Mouse (Mus musculus) lung, postnatal 0 days (tissue): ENCODE data around the gene Aldoart2.

Experiments
- CTCF ChIP-seq: IDR thresholded peaks from 2 replicates; pipeline ENCODE4 v1.5.1; 2016; ENCODE audit warnings: antibody characterized with exemption, mild to moderate bottlenecking
- EP300 ChIP-seq: IDR thresholded peaks from 2 replicates; pipeline ENCODE4 v1.6.1; 2016; ENCODE audit warnings: antibody characterized with exemption, mild to moderate bottlenecking, control low read depth

DNA sequence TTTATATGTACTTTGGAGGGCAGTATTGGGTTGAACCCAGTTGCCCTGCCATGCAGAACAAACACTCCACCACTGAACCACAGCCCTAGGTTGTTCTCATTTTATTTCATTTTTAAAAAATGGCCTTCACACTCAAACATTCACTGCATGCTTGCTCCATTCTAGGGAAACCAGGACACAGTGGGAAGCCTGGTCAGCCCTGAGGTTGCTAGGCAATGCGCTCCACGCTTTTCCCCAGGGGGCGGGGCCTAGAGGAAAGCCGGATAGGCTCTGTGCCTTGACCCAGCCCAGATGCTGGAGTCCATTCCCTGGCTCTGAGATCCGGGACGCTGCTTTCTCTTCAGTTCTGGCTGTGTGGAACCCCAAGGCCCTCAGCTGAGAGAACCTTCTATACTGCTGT lies 8.8 kb downstream of the Aldoart2 start:
- TF ChIP-seq CTCF (no peak), EP300 (no peak)
